Mouse (Mus musculus): ENCODE results near the gene Slc50a1. TPM values are rescaled to one million over a fixed set of nuclear protein-coding genes. Genes with fewer than 3 reads are reported as not detected.

Gene Slc50a1
- total and polyA plus RNA-seq, 3 experiments, result 22.5 to 45.9 TPM; not detected in 1

DNA sequence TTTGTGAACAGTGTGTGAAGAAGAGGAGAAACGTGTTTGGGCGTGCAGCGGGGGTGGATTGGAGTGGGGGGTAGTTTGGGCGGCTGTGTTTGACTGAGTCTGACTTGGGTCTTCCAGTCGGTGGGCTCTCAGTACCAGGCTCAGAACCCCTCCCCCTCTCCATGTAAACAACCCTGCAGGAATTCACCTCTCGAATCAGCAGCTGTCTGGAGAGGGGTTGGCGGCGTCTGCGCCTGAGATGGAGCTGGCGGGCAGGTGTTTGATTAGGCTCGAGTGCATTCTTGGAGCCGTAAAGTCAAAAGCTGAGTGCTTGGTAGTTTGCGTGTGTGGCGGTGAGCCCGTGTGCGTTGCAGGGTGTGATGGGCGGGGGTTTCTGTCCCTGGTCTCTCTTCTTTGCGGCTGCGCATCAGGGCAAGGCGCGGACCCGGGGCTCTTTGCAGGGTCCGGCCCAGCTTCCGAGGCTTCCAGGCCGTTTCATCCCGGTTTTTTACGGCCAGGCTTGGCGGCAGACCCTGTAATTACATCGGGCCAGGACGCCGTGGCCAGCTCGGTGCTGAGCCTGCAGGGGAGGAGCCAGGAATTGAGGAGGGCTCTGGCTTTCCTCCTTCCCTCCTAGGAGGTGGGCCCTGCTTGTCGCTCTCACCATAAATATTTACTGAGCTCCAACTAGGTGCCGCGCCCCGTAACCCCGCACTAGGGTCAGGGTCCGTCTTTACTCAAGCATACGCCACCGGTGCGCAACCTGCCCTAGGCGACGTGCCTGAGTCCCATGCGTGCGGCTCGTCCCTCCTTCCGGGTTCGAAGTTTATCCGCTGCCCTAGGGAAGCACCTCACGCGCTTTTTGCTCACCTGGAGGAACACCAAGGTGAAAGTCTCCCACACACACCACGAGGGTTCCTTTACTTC is 10.5 kb upstream of the Slc50a1 start, which contains the start of gene Efna1:
Efna1 (minus strand) TSS at position 537 of the 906 bp plus-strand sequence.
- TF ChIP-seq JUND (IDR thresholded peaks at IDR 0.05; ENCODE audit: low read depth, low read length) (no peak), POLR2AphosphoS5 (IDR thresholded peaks at IDR 0.05; ENCODE audit: borderline replicate concordance, low read depth, low read length) (no peak), TCF12 (IDR thresholded peaks at IDR 0.05; ENCODE audit: low read depth, low read length) (no peak), SMC3 (IDR thresholded peaks at IDR 0.05; ENCODE audit: low read depth, low read length) (no peak), MAX (IDR thresholded peaks at IDR 0.05; ENCODE audit: low read length) (no peak), ZMIZ1 (IDR thresholded peaks at IDR 0.05; ENCODE audit: low read depth, low read length) (no peak), NRF1 (IDR thresholded peaks at IDR 0.05; ENCODE audit: insufficient read depth, low read depth, low read length, poor library complexity, severe bottlenecking) (no peak), NELFE (IDR thresholded peaks at IDR 0.05; ENCODE audit: low read depth, low read length) (no peak), ETS1 (IDR thresholded peaks at IDR 0.05; ENCODE audit: low read depth, low read length) (no peak), ZKSCAN1 (IDR thresholded peaks at IDR 0.05; ENCODE audit: low read depth, low read length) (no peak), RCOR1 (IDR thresholded peaks at IDR 0.05; ENCODE audit: low read depth, low read length) (no peak)
- no peaks in the 10 kb centered on the region for H3K36me3 ChIP-seq (ENCODE audit: control insufficient read depth in 1 of 2, insufficient read depth in 2 of 2, low read length in 2 of 2)
- DNase-seq (ENCODE audit: low read depth, low spot score), result no peak
- H3K9me3 ChIP-seq (replicated peaks; ENCODE audit: insufficient read depth, low read length), result no peaks in the 10 kb centered on the region
- peaks cover 29 to 39% of the 10 kb centered on the region in 2 experiments for H3K27me3 ChIP-seq (ENCODE audit: control insufficient read depth in 1 of 2, insufficient read depth in 2 of 2, low read length in 2 of 2)
- no peak within 1 kb of the TSS for H3K4me3 ChIP-seq (ENCODE audit: control insufficient read depth in 1 of 2, insufficient read depth in 1 of 2, low read depth in 2 of 2, low read length in 2 of 2)
- H3K79me2 ChIP-seq (ENCODE audit: control insufficient read depth, insufficient read depth, low read length, poor library complexity), result no peaks in the 10 kb centered on the region
- no peak within 1 kb of the TSS for H3K9ac ChIP-seq (ENCODE audit: control insufficient read depth, low read depth, low read length, poor library complexity, severe bottlenecking)
- H3K4me1 ChIP-seq (ENCODE audit: control insufficient read depth in 1 of 2, insufficient read depth in 2 of 2, low read length in 2 of 2), result 0 out of 4 replicates have a peak, but pooled peaks cover 0 to 6% of the 10 kb centered on the region in 2 experiments
- no peak within 1 kb of the TSS for H3K27ac ChIP-seq (ENCODE audit: control insufficient read depth, low read depth, low read length)

- no peak overlapping the region for H3K4me3 ChIP-seq (ENCODE audit: control insufficient read depth in 1 of 2, insufficient read depth in 1 of 2, low read depth in 2 of 2, low read length in 2 of 2)
- no peaks in the 10 kb centered on the region for H3K36me3 ChIP-seq (ENCODE audit: control insufficient read depth in 1 of 2, insufficient read depth in 2 of 2, low read length in 2 of 2)
Observed at GRCm38 (mm10) chr3:89280050-89280605, 9.8 kb upstream of the Slc50a1 start.

More at GRCm38 (mm10) chr3:89280050-89280605, 9.8 kb upstream of the Slc50a1 start:
- H3K27ac ChIP-seq (ENCODE audit: control insufficient read depth, low read depth, low read length), result no peak overlapping the region
- H3K9ac ChIP-seq (ENCODE audit: control insufficient read depth, low read depth, low read length, poor library complexity, severe bottlenecking), result no peak overlapping the region
- H3K9me3 ChIP-seq (replicated peaks; ENCODE audit: insufficient read depth, low read length), result no peaks in the 10 kb centered on the region
- H3K79me2 ChIP-seq (ENCODE audit: control insufficient read depth, insufficient read depth, low read length, poor library complexity), result no peaks in the 10 kb centered on the region
- 0 out of 4 replicates have a peak, but pooled peaks cover 0 to 2% of the 10 kb centered on the region in 2 experiments for H3K4me1 ChIP-seq (ENCODE audit: control insufficient read depth in 1 of 2, insufficient read depth in 2 of 2, low read length in 2 of 2)
- TF ChIP-seq POLR2AphosphoS2 (IDR thresholded peaks at IDR 0.05; ENCODE audit: low read length) (no peak), MXI1 (IDR thresholded peaks at IDR 0.05; ENCODE audit: low read depth, low read length) (no peak), TBP (IDR thresholded peaks at IDR 0.05; ENCODE audit: low read depth, low read length) (no peak)
- peaks cover 29 to 40% of the 10 kb centered on the region in 2 experiments for H3K27me3 ChIP-seq (ENCODE audit: control insufficient read depth in 1 of 2, insufficient read depth in 2 of 2, low read length in 2 of 2)
- DNase-seq (ENCODE audit: low read depth, low spot score), result no peak

All from MEL (cell line).